Mouse (Mus musculus) hindbrain, postnatal 0 days (tissue): ENCODE results near the gene C1qb. TPM values are rescaled to one million over a fixed set of nuclear protein-coding genes. Genes with fewer than 3 reads are reported as not detected.

ENCODE experiments used
- ATAC-seq: fragments of 200-750 bp; cut with Nextera tagmentation; 2 replicates; pipeline ENCODE4 v1.8.0; 2017; ENCODE audit warnings: mild to moderate bottlenecking, moderate TSS enrichment, moderate library complexity
- DNase-seq: peaks from one replicate; pipeline ENCODE4 v3.0.0-alpha.2; 2015; ENCODE audit warnings: low spot score
- H3K27ac ChIP-seq: fragments of 300-500 bp; sonication (generic); 2 replicates; pipeline ENCODE4 v1.5.1; 2014; ENCODE audit warnings: mild to moderate bottlenecking
- H3K27me3 ChIP-seq: fragments of 300-500 bp; sonication (generic); 2 replicates; pipeline ENCODE4 v1.6.1; 2014; ENCODE audit warnings: low read length, mixed read lengths; ENCODE audit not compliant: insufficient read depth
- H3K36me3 ChIP-seq: fragments of 300-500 bp; sonication (generic); 2 replicates; pipeline ENCODE4 v1.6.1; 2014; ENCODE audit warnings: low read length, mixed read lengths; ENCODE audit not compliant: insufficient read depth
- H3K4me1 ChIP-seq: fragments of 300-500 bp; sonication (generic); 2 replicates; pipeline ENCODE4 v1.6.1; 2014; ENCODE audit warnings: antibody characterized with exemption, low read length, mixed read lengths; ENCODE audit not compliant: insufficient read depth
- H3K4me2 ChIP-seq: fragments of 300-500 bp; sonication (generic); 2 replicates; pipeline ENCODE4 v1.6.1; 2014; ENCODE audit warnings: low read depth, mild to moderate bottlenecking, low read length, moderate library complexity, mixed read lengths
- H3K4me3 ChIP-seq: fragments of 300-500 bp; sonication (generic); 2 replicates; pipeline ENCODE4 v1.5.1; 2014; ENCODE audit warnings: low read length
- H3K9ac ChIP-seq: fragments of 300-500 bp; sonication (generic); replicated peaks from 2 replicates; pipeline ENCODE4 v1.6.1; 2014; ENCODE audit warnings: mild to moderate bottlenecking, low read length, moderate library complexity, mixed read lengths
- H3K9me3 ChIP-seq: fragments of 300-500 bp; sonication (generic); 2 replicates; pipeline ENCODE4 v1.6.1; 2016; ENCODE audit warnings: low read length, mixed read lengths
- CTCF ChIP-seq: IDR thresholded peaks from 2 replicates; pipeline ENCODE4 v1.5.1; 2016; ENCODE audit warnings: antibody characterized with exemption, control low read depth, low read depth
- WGBS: fragments of 180-500 bp; shearing (Covaris S2); extraction: QIAGEN DNeasy Blood & Tissue Kit; methylation state at CpG from one replicate; pipeline ENCODE4 v1.1.7; 2014; 5-methylcytosine and 5-hydroxymethylcytosine counted together
- polyA plus RNA-seq: library from polyadenylated mRNA; unstranded; fragments of >200 nt; fragmentation: Nextera tagmentation; extraction: Ambion mirVana; gene quantifications from 2 replicates; pipeline ENCODE4 v1.2.1, GENCODE M21; 2015
- total RNA-seq: library from RNA; depleted of rRNA; stranded (reverse); fragments of >200 nt; gene quantifications from 2 replicates; pipeline ENCODE4 v1.2.3, GENCODE M21; 2014; rRNA removed

C1qb gene
- total and polyA plus RNA-seq, 2 experiments from 2014 or later = 72.0 to 75.8 TPM

DNA sequence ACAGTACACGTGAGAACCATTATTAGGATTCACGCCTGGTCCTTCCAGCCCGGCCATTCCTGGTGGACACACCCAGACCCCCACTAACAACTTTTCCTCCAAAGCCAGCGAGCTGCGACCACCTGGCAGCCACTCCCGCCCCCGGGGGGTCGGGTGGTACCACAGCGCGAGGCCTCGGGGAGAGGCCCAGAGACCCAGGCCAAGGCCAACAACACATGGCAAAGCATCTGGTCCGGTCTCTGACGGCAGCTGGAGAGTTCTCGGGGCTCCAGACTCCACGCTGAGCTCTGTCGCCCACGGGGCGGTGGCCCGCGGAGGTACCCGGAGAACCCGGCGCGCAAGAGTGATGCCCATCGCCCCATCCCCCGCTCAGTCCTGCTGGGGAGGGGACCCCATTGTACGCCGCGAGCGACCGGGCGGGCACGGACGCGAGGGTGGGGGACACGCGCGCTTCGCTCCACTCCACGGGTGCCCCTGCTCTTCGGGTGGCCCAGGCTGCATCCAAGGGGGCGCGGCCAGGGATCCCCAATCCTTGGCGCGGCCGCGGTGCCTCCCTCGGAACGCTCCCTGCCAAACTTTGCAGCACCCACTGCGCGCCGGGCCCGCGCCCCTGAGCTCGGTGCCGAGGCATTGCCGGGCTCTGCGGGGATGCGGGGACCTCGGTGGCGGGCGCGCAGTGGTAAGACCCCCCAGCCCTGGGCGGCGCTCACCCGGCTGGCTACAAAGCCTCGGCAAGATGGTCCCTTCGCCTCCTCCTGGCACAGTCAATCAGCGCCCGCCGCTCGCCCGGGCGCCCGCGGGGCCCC is 51.0 kb downstream of the C1qb start:
- Histone ChIP-seq H3K4me2 (peak overlapping the region; percentile 91), H3K4me1 (peaks cover 31% of the 10 kb centered on the region), H3K27ac (peak overlapping the region; percentile 98), H3K9me3 (no peaks in the 10 kb centered on the region), H3K27me3 (no peaks in the 10 kb centered on the region), H3K4me3 (peak overlapping the region; percentile 87), H3K36me3 (no peaks in the 10 kb centered on the region), H3K9ac (peak overlapping the region; percentile 92)
- no peak for TF ChIP-seq CTCF
- DNase-seq (peak; percentile 58), ATAC-seq (peak; percentile 36)
- under 1% methylated on average over 54 of the region's 76 CpGs for WGBS

DNA sequence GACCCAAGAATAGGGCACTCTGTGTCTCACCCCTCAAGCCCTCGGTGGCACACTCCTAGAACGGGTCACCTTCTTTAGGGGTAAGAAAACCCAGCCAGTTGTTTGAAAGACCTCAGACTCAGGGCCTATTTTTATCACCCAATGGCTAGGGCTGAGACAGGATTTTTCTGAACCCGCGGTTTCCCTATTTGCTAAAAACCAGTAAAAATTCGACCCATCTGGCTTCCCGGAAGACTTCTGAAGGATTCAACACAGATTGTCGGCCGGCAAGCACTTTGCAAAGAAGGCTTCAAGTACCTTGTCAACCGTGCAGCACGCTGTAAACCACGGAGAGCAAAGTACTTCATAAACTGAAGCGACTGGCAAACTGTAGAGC is 51.6 kb downstream of the C1qb start:
- H3K9me3 ChIP-seq = no peaks in the 10 kb centered on the region
- no peaks in the 10 kb centered on the region for H3K27me3 ChIP-seq
- TF ChIP-seq CTCF = no peak
- 0 out of 2 replicates have a peak overlapping the region, but pooled peaks have one; percentile 98 for H3K27ac ChIP-seq
- peak overlapping the region; percentile 91 for H3K4me2 ChIP-seq
- DNase-seq (peak; percentile 35), ATAC-seq (no peak)
- 5% methylated on average over 12 of the region's 12 CpGs for WGBS
- peaks cover 31% of the 10 kb centered on the region for H3K4me1 ChIP-seq
- H3K36me3 ChIP-seq = no peaks in the 10 kb centered on the region
- peak overlapping the region; percentile 87 for H3K4me3 ChIP-seq
- H3K9ac ChIP-seq = peak overlapping the region; percentile 92

DNA sequence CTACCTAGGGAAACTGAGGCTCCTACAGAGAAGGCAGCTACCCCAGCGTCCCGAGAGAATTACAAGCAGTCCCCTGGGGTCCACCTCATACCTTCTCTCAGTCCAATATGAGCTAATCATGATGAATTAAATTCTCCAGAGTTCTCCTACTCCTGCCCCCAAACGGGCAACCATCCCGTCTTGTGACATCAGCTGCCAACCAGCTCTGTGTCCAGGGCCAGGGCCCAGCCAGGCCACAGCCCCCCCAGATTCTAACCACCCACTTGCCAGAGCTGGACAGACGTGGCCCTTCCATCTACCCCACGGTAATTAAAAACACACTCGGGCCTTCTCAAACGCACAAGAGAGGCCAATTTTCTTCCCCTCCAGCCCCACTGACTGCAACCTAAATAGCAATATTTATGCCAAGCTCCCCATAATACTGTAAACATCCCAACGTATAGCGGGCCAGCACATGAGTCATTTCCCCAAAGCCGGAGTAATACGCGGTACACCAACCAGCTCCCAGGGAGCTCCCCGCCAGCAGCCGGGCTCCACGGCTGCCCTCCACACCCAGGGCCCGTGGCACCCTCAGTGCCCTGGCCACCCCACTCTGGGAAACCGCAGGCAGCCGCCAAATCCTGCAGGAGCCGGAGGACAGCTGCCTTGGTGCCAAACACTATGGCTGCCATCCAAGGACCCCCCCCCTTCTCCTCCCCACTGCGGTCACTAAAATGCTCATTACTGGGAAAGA is 52.2 kb downstream of the C1qb start:
- peak; percentile 39 for DNase-seq
- no peak overlapping the region for H3K27ac ChIP-seq
- H3K36me3 ChIP-seq = no peaks in the 10 kb centered on the region
- no peaks in the 10 kb centered on the region for H3K27me3 ChIP-seq
- whole genome bisulfite sequencing = 15% methylated on average over 21 of the region's 21 CpGs
- H3K4me1 ChIP-seq = peaks cover 36% of the 10 kb centered on the region
- peak overlapping the region; percentile 91 for H3K4me2 ChIP-seq
- H3K9ac ChIP-seq = peak overlapping the region; percentile 92
- TF ChIP-seq CTCF = no peak
- no peak for ATAC-seq
- H3K9me3 ChIP-seq = no peaks in the 10 kb centered on the region
- H3K4me3 ChIP-seq = peak overlapping the region; percentile 87

DNA sequence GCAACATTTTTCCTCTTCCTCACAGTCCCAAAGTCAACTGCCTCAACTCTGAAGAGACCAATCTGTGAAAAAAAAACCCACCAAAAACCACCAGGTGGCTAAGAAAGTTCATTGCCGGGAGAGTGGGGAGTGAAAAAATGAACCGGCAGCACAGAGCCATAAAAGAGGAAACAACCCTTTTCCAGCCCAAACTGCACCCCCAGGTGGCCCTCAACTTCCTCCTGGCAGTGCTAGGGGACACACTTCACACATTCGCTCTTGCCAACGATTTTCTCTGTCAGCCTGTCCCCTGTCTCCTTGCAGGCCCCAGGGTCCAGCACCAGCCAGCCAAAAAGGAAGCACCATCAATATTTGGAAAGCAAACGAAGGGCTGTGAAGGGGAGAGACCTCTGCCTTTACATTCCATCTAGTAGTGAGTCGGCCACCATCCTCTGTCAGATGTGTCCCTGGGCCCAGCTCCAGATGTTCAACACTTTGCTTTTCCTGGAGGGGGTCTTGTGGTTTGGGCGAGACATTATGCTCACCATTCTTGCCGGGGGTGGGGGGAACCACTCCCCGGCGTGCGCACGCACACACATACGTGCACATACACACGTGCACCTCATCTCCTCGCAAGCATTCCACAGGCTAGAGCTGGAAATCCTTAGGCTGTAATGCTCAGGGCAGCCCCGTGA is 53.3 kb downstream of the C1qb start:
- Histone ChIP-seq H3K27me3 (no peaks in the 10 kb centered on the region), H3K27ac (no peak overlapping the region), H3K9ac (no peak overlapping the region; the same call in 1 of the 2 replicates), H3K4me2 (peak overlapping the region; percentile 91), H3K4me1 (peaks cover 37% of the 10 kb centered on the region), H3K36me3 (no peaks in the 10 kb centered on the region), H3K4me3 (peak overlapping the region; percentile 8; the same call in 1 of the 2 replicates), H3K9me3 (no peaks in the 10 kb centered on the region)
- 61% methylated on average over 16 of the region's 16 CpGs for WGBS
- DNase-seq = no peak
- ATAC-seq = no peak
- TF ChIP-seq CTCF = no peak

DNA sequence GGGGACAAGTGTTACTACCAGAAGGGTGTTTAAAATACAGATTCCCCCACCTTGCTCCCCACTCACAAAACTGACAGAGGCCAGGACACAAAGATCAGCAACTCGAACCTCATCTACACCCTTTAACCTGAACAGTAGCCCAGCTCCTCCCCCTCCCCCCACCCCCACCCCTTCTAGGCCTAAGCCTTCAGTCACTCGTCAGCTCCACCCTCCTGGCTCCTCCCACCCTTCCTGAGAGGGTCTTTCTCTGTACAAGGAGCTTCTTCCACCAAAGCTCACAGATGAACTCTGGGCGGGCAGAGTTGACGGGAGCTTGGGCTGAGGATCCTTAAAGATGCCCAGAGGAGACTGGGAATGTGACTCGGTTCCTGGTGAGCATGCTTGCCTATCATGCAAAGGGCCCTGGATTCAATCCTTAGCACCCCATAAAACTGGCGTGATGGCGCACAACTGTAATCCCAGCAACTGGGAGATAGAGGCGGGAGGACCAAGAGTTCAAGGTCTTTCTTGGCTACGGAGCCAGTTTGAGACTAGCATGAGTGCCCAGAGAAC is 55.6 kb downstream of the C1qb start:
- no peak overlapping the region for H3K4me3 ChIP-seq
- H3K27ac ChIP-seq = no peak overlapping the region
- WGBS = 59% methylated on average over 9 of the region's 9 CpGs
- no peak for TF ChIP-seq CTCF
- no peaks in the 10 kb centered on the region for H3K36me3 ChIP-seq
- ATAC-seq (no peak), DNase-seq (no peak)
- peaks cover 31% of the 10 kb centered on the region for H3K4me1 ChIP-seq
- no peak overlapping the region for H3K4me2 ChIP-seq
- H3K27me3 ChIP-seq = no peaks in the 10 kb centered on the region
- H3K9me3 ChIP-seq = no peaks in the 10 kb centered on the region
- no peak overlapping the region for H3K9ac ChIP-seq

Other genes starting within 250 kb of the C1qb start
- 136 and 150 TPM in 2 replicates for gene Ephb2, start 50.2 kb downstream of the C1qb start, total RNA-seq
- gene Ephb2, start 50.2 kb downstream of the C1qb start, polyA plus RNA-seq = 12.6 and 13.0 TPM in 2 replicates
- 71.8 and 90.1 TPM in 2 replicates for gene C1qc, start 6.9 kb upstream of the C1qb start, total RNA-seq
- 47.1 and 48.3 TPM in 2 replicates for gene C1qc, start 6.9 kb upstream of the C1qb start, polyA plus RNA-seq
- gene C1qa, start 12.6 kb upstream of the C1qb start, total RNA-seq = 49.6 and 55.4 TPM in 2 replicates
- gene C1qa, start 12.6 kb upstream of the C1qb start, polyA plus RNA-seq = 48.4 and 49.9 TPM in 2 replicates
- 52.9 and 59.3 TPM in 2 replicates for gene Epha8, start 70.6 kb upstream of the C1qb start, total RNA-seq
- 13.3 and 14.2 TPM in 2 replicates for gene Epha8, start 70.6 kb upstream of the C1qb start, polyA plus RNA-seq
- gene Zbtb40, start 162.6 kb upstream of the C1qb start, total RNA-seq = 8.2 and 9.1 TPM in 2 replicates
- 1.6 and 1.9 TPM in 2 replicates for gene Zbtb40, start 162.6 kb upstream of the C1qb start, polyA plus RNA-seq